Mouse (Mus musculus) G1E (cell line): ENCODE measurements around the gene Elob.

Experiments
- CTCF ChIP-seq: IDR thresholded peaks from 2 replicates; pipeline ENCODE4 v1.5.1; 2012; ENCODE audit warnings: low read depth, low read length, inconsistent platforms, mixed read lengths
- GATA1 ChIP-seq: IDR thresholded peaks from 2 replicates; pipeline ENCODE4 v1.6.1; 2012; ENCODE audit warnings: borderline replicate concordance, low read length, inconsistent platforms, mixed read lengths

- TF ChIP-seq CTCF (no peak), GATA1 (no peak)
Observed at GRCm38 (mm10) chr17:23783352-23783751, 45.6 kb downstream of the Elob start.
